Mouse (Mus musculus): ENCODE results near the gene Ttll4.

- TF ChIP-seq POLR2A (IDR thresholded peaks at IDR 0.05; ENCODE audit: insufficient read depth, low read depth, low read length), result no peak
- TF ChIP-seq CTCF (IDR thresholded peaks at IDR 0.05), result no peak
- no peak for TF ChIP-seq EP300 (IDR thresholded peaks at IDR 0.05; ENCODE audit: insufficient read depth, low read depth, low read length)
These were observed 75.4 kb downstream of the Ttll4 start for GRCm38 (mm10) chr1:74736977-74737376.

Data from heart, adult 2 months (tissue).